In the genomic region with DNA sequence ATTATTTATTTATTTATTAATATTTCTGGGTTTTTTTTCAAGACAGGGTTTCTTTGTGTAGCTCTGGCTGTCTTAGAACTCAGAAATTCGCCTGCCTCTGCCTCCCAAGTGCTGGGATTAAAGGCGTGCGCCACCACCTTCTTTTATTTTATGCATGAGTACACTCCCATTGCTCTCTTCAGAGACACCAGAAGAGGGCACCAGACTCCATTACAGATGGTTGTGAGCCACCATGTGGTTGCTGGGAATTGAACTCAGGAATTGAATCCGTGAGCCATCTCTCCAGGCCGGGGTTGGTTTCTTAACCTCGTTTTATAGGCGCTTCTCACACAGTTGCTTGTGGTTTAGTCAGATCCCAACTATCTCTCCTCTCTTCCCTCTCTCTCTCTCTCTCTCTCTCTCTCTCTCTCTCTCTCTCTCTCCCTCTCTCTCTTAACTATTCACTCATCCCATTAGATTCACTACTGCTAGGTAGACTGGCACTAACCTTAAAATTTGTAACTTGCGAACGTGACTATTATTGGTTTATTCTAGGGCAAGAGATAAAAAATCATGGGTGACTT, we compare ENCODE assay signal across 8 mouse cellular contexts. TPM values are rescaled to one million over a fixed set of nuclear protein-coding genes. Genes with fewer than 3 reads are reported as not detected.
DNase-seq lines count a peak whose midpoint lies in the region; ATAC-seq and TF ChIP-seq lines count a peak whose summit lies in the region.

No protein-coding gene starts in this region.

- peaks cover 30% of the 10 kb centered on the region for H3K79me3 ChIP-seq in C2C12 (ENCODE audit: low read depth)

- H3K27ac ChIP-seq in hindbrain, embryonic 12.5 days: no peak overlapping the region
- no peak overlapping the region for H3K27ac ChIP-seq in liver, adult 2 months (replicated peaks; ENCODE audit: insufficient read depth, low read depth, low read length)
- H3K27ac ChIP-seq in olfactory bulb, adult 2 months (ENCODE audit: insufficient read depth, low read depth, low read length): no peak overlapping the region

- peaks cover 42% of the 10 kb centered on the region for H3K79me2 ChIP-seq in C2C12 (ENCODE audit: control insufficient read depth, insufficient read depth)
- no peaks in the 10 kb centered on the region; the same call in 1 of the 2 replicates for H3K79me2 ChIP-seq in liver, adult 2 months (ENCODE audit: control insufficient read depth, insufficient read depth, low read length)

- H3ac ChIP-seq in C2C12 (ENCODE audit: control insufficient read depth, insufficient read length, low read depth): no peak overlapping the region

- no peak for TF ChIP-seq CTCF in C2C12 (IDR thresholded peaks at IDR 0.05; ENCODE audit: control insufficient read depth, insufficient read depth, insufficient read length)
- TF ChIP-seq CTCF in liver, adult 2 months (IDR thresholded peaks at IDR 0.05; ENCODE audit: low read depth, low read length): no peak
- no peak for TF ChIP-seq CTCF in olfactory bulb, adult 2 months (IDR thresholded peaks at IDR 0.05; ENCODE audit: insufficient read depth, low read depth, low read length)

- peaks cover 22% of the 10 kb centered on the region for H3K4me1 ChIP-seq in hindbrain, embryonic 12.5 days
- H3K4me1 ChIP-seq in liver, adult 2 months (ENCODE audit: control insufficient read depth, insufficient read depth, low read length): no peaks in the 10 kb centered on the region
- no peaks in the 10 kb centered on the region for H3K4me1 ChIP-seq in olfactory bulb, adult 2 months (ENCODE audit: control insufficient read depth, insufficient read depth, low read length)

- no peaks in the 10 kb centered on the region for H3K36me3 ChIP-seq in C2C12 (ENCODE audit: control insufficient read depth, insufficient read depth)
- no peaks in the 10 kb centered on the region for H3K36me3 ChIP-seq in hindbrain, embryonic 12.5 days
- H3K36me3 ChIP-seq in liver, adult 2 months (ENCODE audit: control insufficient read depth, insufficient read depth, low read length): no peaks in the 10 kb centered on the region

- DNase-seq in CD4-positive, CD25-positive, alpha-beta regulatory T cell, adult 2 months (ENCODE audit: low read depth, low spot score): peak; percentile 11
- peak; percentile 28 to 36 for DNase-seq in cerebellum, postnatal 14 days
- no peak for DNase-seq in liver, adult 2 months (ENCODE audit: extremely low read depth, low read depth, low spot score)
- no peak for DNase-seq in frontal cortex, postnatal 14 days (ENCODE audit: low spot score in 2 of 2)

- no peaks in the 10 kb centered on the region for H3K27me3 ChIP-seq in C2C12 (ENCODE audit: control insufficient read depth, insufficient read depth, insufficient read length)
- no peaks in the 10 kb centered on the region for H3K27me3 ChIP-seq in hindbrain, embryonic 12.5 days
- H3K27me3 ChIP-seq in liver, adult 2 months (ENCODE audit: control insufficient read depth, insufficient read depth, low read length): no peaks in the 10 kb centered on the region

- no peak for ATAC-seq in CD4-positive, CD25-positive, alpha-beta regulatory T cell, adult 4 months
- no peak for ATAC-seq in hindbrain, embryonic 12.5 days (ENCODE audit: low FRiP score)

- H3K4me2 ChIP-seq in hindbrain, embryonic 12.5 days (replicated peaks): peak overlapping the region; percentile 71

- H3K9me3 ChIP-seq in hindbrain, embryonic 12.5 days (replicated peaks): no peaks in the 10 kb centered on the region

- H3K9ac ChIP-seq in hindbrain, embryonic 12.5 days: peak overlapping the region; percentile 90; the same call in 1 of the 2 replicates
- no peak overlapping the region for H3K9ac ChIP-seq in liver, adult 2 months (ENCODE audit: low read depth, low read length)

- 27% methylated on average over 9 of the region's 9 CpGs for WGBS in hindbrain, embryonic 12.5 days
- 52% methylated on average over 9 of the region's 9 CpGs for WGBS in liver, adult 2 months
- 30% methylated on average over 9 of the region's 9 CpGs for WGBS in olfactory bulb, adult 2 months

- peak overlapping the region; percentile 71 for H3K4me3 ChIP-seq in C2C12 (ENCODE audit: insufficient read depth, poor library complexity, severe bottlenecking)
- peak overlapping the region; percentile 88 for H3K4me3 ChIP-seq in hindbrain, embryonic 12.5 days
- peak overlapping the region; percentile 77; the same call in 1 of the 2 replicates for H3K4me3 ChIP-seq in liver, adult 2 months (ENCODE audit: insufficient read depth, low read depth, low read length)
- H3K4me3 ChIP-seq in olfactory bulb, adult 2 months (ENCODE audit: insufficient read depth, low read depth, low read length): peak overlapping the region; percentile 81; the same call in 1 of the 2 replicates

- TF ChIP-seq POLR2A in liver, adult 2 months (IDR thresholded peaks at IDR 0.05; ENCODE audit: extremely low read depth, insufficient read depth, low read length): no peak
- TF ChIP-seq POLR2A in olfactory bulb, adult 2 months (IDR thresholded peaks at IDR 0.05; ENCODE audit: insufficient read depth, low read depth, low read length): no peak

TF ChIP-seq in C2C12, 6 proteins besides CTCF, POLR2A, EP300 and RAD21:
- TF ChIP-seq MYOD1 (IDR thresholded peaks at IDR 0.05; ENCODE audit: control insufficient read depth, insufficient read length, low read depth) (no peak), USF1 (IDR thresholded peaks at IDR 0.05; ENCODE audit: low read depth) (no peak), FOSL1 (IDR thresholded peaks at IDR 0.05; ENCODE audit: insufficient read depth, low read length, poor library complexity, severe bottlenecking) (no peak), MYOG (IDR thresholded peaks at IDR 0.05; ENCODE audit: control insufficient read depth, extremely low read depth, insufficient read length) (no peak), MAX (IDR thresholded peaks at IDR 0.05) (no peak), CEBPB (IDR thresholded peaks at IDR 0.05; ENCODE audit: low read depth) (no peak)

RNA-seq across cellular contexts. Expression of a gene that starts 0.4 kb away (rescaled TPM):
- polyA plus RNA-seq in CD4-positive, CD25-positive, alpha-beta regulatory T cell, adult 4 months (2017; shearing (Covaris generic)): 1 to 10 TPM; 2.2 to 2.6 TPM
- 1.4 TPM for polyA plus RNA-seq in C2C12 (2012; fragmentation: generic; extraction: Trizol)
- 8.0 and 8.4 TPM in 2 replicates for polyA plus RNA-seq in hindbrain, embryonic 12.5 days (2016; fragmentation: Nextera tagmentation; extraction: Ambion mirVana)
- total RNA-seq in liver, adult 2 months (2014; rRNA removed): 2.3 and 2.7 TPM in 2 replicates
- polyA plus RNA-seq in liver, adult 2 months (2012; rRNA removed): 0.13 and 0.14 TPM in 2 replicates
- polyA plus RNA-seq in olfactory bulb, adult 2 months (2012; ENCODE audit: insufficient read depth, insufficient read length, low replicate concordance, missing spikeins): 30.3 TPM in 1 of 2 replicates, not detected in the other

Comparison
In these comparisons a context has a peak if more than half of its experiments do, and no peak if none do; other contexts are left out.
1. DNase-seq: peak in CD4-positive, CD25-positive, alpha-beta regulatory T cell, adult 2 months (single experiment) and cerebellum, postnatal 14 days (2 of 2); none in liver, adult 2 months (single experiment) and frontal cortex, postnatal 14 days (0 of 2).
2. Peak in every context shown above with its lines, with median percentiles within 50 percentile points of each other: H3K4me3 ChIP-seq.